Mouse (Mus musculus) heart, adult 2 months (tissue): ENCODE results near the gene Tmem161a. TPM values are rescaled to one million over a fixed set of nuclear protein-coding genes. Genes with fewer than 3 reads are reported as not detected.
A peak's percentile ranks its signal among the peaks of the same experiment; 100 is the strongest.

ENCODE experiments used
- DNase-seq, 2 experiments: peaks; one replicate each; pipeline ENCODE4 v3.0.0; 2021
- H3K27ac ChIP-seq: fragments of 200-600 bp; 2 replicates; pipeline ENCODE4 v1.8.1; 2022
- H3K27me3 ChIP-seq: fragments of 200-500 bp; 2 replicates; pipeline ENCODE4 v1.6.1; 2012; ENCODE audit warnings: mild to moderate bottlenecking, low read length, inconsistent platforms, mixed read lengths; ENCODE audit not compliant: control insufficient read depth, insufficient read depth
- H3K36me3 ChIP-seq: fragments of 200-500 bp; 2 replicates; pipeline ENCODE4 v1.6.1; 2012; ENCODE audit warnings: low read length, inconsistent platforms; ENCODE audit not compliant: control insufficient read depth, insufficient read depth
- H3K4me1 ChIP-seq: fragments of 200-500 bp; 2 replicates; pipeline ENCODE4 v1.6.1; 2011; ENCODE audit warnings: low read length; ENCODE audit not compliant: control insufficient read depth, insufficient read depth
- H3K4me3 ChIP-seq: fragments of 200-600 bp; 2 replicates; pipeline ENCODE4 v1.8.1; 2022
- H3K79me2 ChIP-seq: fragments of 200-500 bp; replicated peaks from 2 replicates; pipeline ENCODE4 v1.6.1; 2012; ENCODE audit warnings: mild to moderate bottlenecking, inconsistent platforms, low read length, moderate library complexity, mixed read lengths; ENCODE audit not compliant: control insufficient read depth, insufficient read depth
- H3K9ac ChIP-seq: fragments of 200-500 bp; 2 replicates; pipeline ENCODE4 v1.6.1; 2012; ENCODE audit warnings: low read depth, mild to moderate bottlenecking, control low read depth, inconsistent platforms, low read length, mixed read lengths
- CTCF ChIP-seq: fragments of 200-600 bp; IDR thresholded peaks from 2 replicates; pipeline ENCODE4 v1.8.1; 2022; ENCODE audit warnings: antibody characterized with exemption, mild to moderate bottlenecking, moderate library complexity
- EP300 ChIP-seq: fragments of 200-500 bp; IDR thresholded peaks from 2 replicates; pipeline ENCODE4 v1.6.1; 2011; ENCODE audit warnings: low read depth, low read length, control low read depth; ENCODE audit not compliant: insufficient read depth
- POLR2A ChIP-seq: fragments of 200-500 bp; IDR thresholded peaks from 2 replicates; pipeline ENCODE4 v1.6.1; 2011; ENCODE audit warnings: mild to moderate bottlenecking, low read depth, low read length, control low read depth; ENCODE audit not compliant: insufficient read depth
- WGBS: fragments of 180-500 bp; shearing (Covaris S2); methylation state at CpG from one replicate; pipeline ENCODE4 v1.1.7; 2018; 5-methylcytosine and 5-hydroxymethylcytosine counted together
- intact Hi-C: fragments of 180-260 bp; cut with DNase I; formaldehyde crosslinking; loops from one replicate; pipeline ENCODE4 v1.15.1; 2025
- polyA plus RNA-seq: library from polyadenylated mRNA; depleted of rRNA; stranded (reverse); fragments of >200 nt; gene quantifications from 2 replicates; pipeline ENCODE4 v1.2.3, GENCODE M21; 2012
- total RNA-seq, 2 experiments: library from RNA; stranded (reverse); gene quantifications; 2 replicates each; pipeline ENCODE4 v1.2.3; 2021

The Tmem161a gene
- total and polyA plus RNA-seq, 3 experiments, result 93.6 to 134 (median 108) TPM

DNA sequence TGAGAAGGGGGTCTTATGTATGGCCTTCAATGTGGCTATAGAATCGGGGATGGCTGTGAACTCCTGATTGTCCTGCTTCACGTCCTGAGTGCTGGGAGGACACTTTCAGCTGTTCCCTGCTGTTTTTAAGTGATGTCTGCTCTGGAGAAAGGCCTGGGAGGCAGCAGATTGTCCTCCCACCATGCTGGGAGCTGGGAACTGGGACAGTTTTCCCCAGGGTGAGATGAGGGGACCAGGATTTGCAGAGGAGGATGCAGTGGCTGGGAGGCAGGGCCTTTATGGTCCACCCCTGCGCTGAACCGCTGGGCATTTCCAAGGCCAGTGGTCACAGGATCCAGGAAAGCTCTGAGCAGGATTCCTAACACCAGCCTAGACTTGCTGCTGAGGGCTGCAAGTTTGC lies 30.9 kb downstream of the Tmem161a start:
- H3K79me2 ChIP-seq, result no peaks in the 10 kb centered on the region; the same call in 1 of the 2 replicates
- intact Hi-C loops, result no loop called here
- no peak for TF ChIP-seq POLR2A
- no peak for TF ChIP-seq EP300
- no peak for TF ChIP-seq CTCF

GRCm38 (mm10) chr8:70204757-70205156 lies 32.6 kb downstream of the Tmem161a start:
- no peak overlapping the region for H3K9ac ChIP-seq
- intact Hi-C loops, result no loop called here
- 41% methylated on average over 1 of the region's 1 CpGs for WGBS
- H3K79me2 ChIP-seq, result no peaks in the 10 kb centered on the region; the same call in 1 of the 2 replicates
- H3K27ac ChIP-seq, result peak overlapping the region; percentile 64
- DNase-seq, result no peak
- TF ChIP-seq POLR2A, result no peak
- no peak for TF ChIP-seq CTCF
- no peak for TF ChIP-seq EP300
- peaks cover 13% of the 10 kb centered on the region for H3K4me1 ChIP-seq
- no peaks in the 10 kb centered on the region for H3K36me3 ChIP-seq
- no peaks in the 10 kb centered on the region for H3K27me3 ChIP-seq
- no peak overlapping the region for H3K4me3 ChIP-seq

More for the DNA sequence above, 30.9 kb downstream of the Tmem161a start:
- H3K27me3 ChIP-seq, result no peaks in the 10 kb centered on the region
- H3K4me3 ChIP-seq, result no peak overlapping the region
- no peaks in the 10 kb centered on the region for H3K36me3 ChIP-seq
- no peak for DNase-seq
- 70% methylated on average over 4 of the region's 4 CpGs for WGBS
- peaks cover 10% of the 10 kb centered on the region for H3K4me1 ChIP-seq
- H3K27ac ChIP-seq, result no peak overlapping the region
- H3K9ac ChIP-seq, result no peak overlapping the region

GRCm38 (mm10) chr8:70208130-70208529 lies 36.0 kb downstream of the Tmem161a start:
- TF ChIP-seq EP300, result no peak
- no peak for TF ChIP-seq POLR2A
- no peak for TF ChIP-seq CTCF
- Histone ChIP-seq H3K4me1 (peaks cover 5% of the 10 kb centered on the region; the same call in 1 of the 2 replicates), H3K36me3 (no peaks in the 10 kb centered on the region), H3K27ac (no peak overlapping the region; the same call in 1 of the 2 replicates), H3K27me3 (no peaks in the 10 kb centered on the region), H3K9ac (no peak overlapping the region), H3K79me2 (no peaks in the 10 kb centered on the region), H3K4me3 (no peak overlapping the region)
- WGBS, result 23% methylated on average over 1 of the region's 1 CpGs
- intact Hi-C loops, result no loop called here
- no peak for DNase-seq

- TF ChIP-seq EP300, result no peak
- no peak for TF ChIP-seq POLR2A
- TF ChIP-seq CTCF, result peak; percentile 20; the same call in 1 of the 2 replicates
- 28% methylated on average over 8 of the region's 8 CpGs for WGBS
- no peak for DNase-seq
Observed at GRCm38 (mm10) chr8:70210538-70210937, 38.4 kb downstream of the Tmem161a start.

GRCm38 (mm10) chr8:70211275-70211674 lies 39.1 kb downstream of the Tmem161a start:
- DNase-seq, result no peak
- Histone ChIP-seq H3K36me3 (no peaks in the 10 kb centered on the region), H3K4me3 (peak overlapping the region; percentile 73), H3K27me3 (no peaks in the 10 kb centered on the region), H3K27ac (peak overlapping the region; percentile 96), H3K79me2 (no peaks in the 10 kb centered on the region), H3K9ac (peak overlapping the region; percentile 86), H3K4me1 (peaks cover 5% of the 10 kb centered on the region)
- intact Hi-C loops, result loop anchor here (2.0 to 5.0 kb wide), 2 partner anchors 38 to 309 kb away; partner anchors contain the start of genes Ndufa13, Tmem161a, Tssk6 and Yjefn3
- 62% methylated on average over 1 of the region's 1 CpGs for whole genome bisulfite sequencing
- TF ChIP-seq EP300 (no peak), CTCF (no peak), POLR2A (no peak)

More at GRCm38 (mm10) chr8:70210538-70210937, 38.4 kb downstream of the Tmem161a start:
- H3K36me3 ChIP-seq, result no peaks in the 10 kb centered on the region
- intact Hi-C loops, result loop anchor here (2.0 to 5.0 kb wide), 2 partner anchors 38 to 308 kb away; partner anchors contain the start of genes Ndufa13, Tmem161a, Tssk6 and Yjefn3
- no peaks in the 10 kb centered on the region for H3K27me3 ChIP-seq
- H3K4me1 ChIP-seq, result peaks cover 5% of the 10 kb centered on the region
- H3K27ac ChIP-seq, result peak overlapping the region; percentile 96
- H3K9ac ChIP-seq, result peak overlapping the region; percentile 45
- H3K79me2 ChIP-seq, result no peaks in the 10 kb centered on the region
- peak overlapping the region; percentile 27; the same call in 1 of the 2 replicates for H3K4me3 ChIP-seq

DNA sequence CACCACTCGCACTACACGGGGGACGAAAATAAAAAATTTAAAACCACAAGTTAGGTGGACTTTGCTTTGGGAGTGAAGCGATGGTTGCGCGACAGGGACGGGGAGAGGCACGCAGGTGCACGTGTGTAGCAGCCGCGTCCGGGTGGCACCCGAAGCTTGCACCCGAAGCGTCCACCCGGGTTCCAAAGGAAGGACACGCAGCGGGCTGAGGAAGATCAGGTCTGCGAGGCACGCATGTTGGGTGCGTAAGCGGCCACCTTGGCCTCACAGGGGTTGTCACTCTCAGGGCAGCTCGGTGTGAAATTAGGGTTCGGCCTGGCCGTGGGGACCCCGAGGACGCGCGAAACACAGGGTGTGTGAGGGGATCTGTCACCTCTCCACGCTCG lies 39.6 kb downstream of the Tmem161a start:
- TF ChIP-seq EP300, result no peak
- TF ChIP-seq POLR2A, result no peak
- TF ChIP-seq CTCF, result no peak

More for the DNA sequence above, 39.6 kb downstream of the Tmem161a start:
- no peaks in the 10 kb centered on the region for H3K27me3 ChIP-seq
- no peaks in the 10 kb centered on the region for H3K36me3 ChIP-seq
- 1% methylated on average over 31 of the region's 31 CpGs for WGBS
- DNase-seq, result no peak
- H3K9ac ChIP-seq, result peak overlapping the region; percentile 86
- intact Hi-C loops, result loop anchor here (2.0 to 5.0 kb wide), 3 partner anchors 23 to 309 kb away; partner anchors contain the start of genes Armc6, Ndufa13, Sugp2 and Tmem161a
- peak overlapping the region; percentile 73 for H3K4me3 ChIP-seq
- no peaks in the 10 kb centered on the region for H3K79me2 ChIP-seq
- H3K27ac ChIP-seq, result peak overlapping the region; percentile 96
- H3K4me1 ChIP-seq, result peaks cover 5% of the 10 kb centered on the region
